Mouse (Mus musculus) cerebellum, adult (tissue): ENCODE results near the gene Med27.

Source experiments
- ATAC-seq: cut with Nextera tagmentation; 2 replicates; pipeline ENCODE4 v1.9.2; 2017; ENCODE audit warnings: mild to moderate bottlenecking, moderate library complexity, mixed read lengths; ENCODE audit not compliant: insufficient number of reproducible peaks, low FRiP score, low TSS enrichment

Med27 gene

GRCm38 (mm10) chr2:29425386-29425785, 78.8 kb downstream of the Med27 start:
- ATAC-seq = no peak

- ATAC-seq = peak; percentile 74
Measured at GRCm38 (mm10) chr2:29426684-29427083, 80.1 kb downstream of the Med27 start.

- ATAC-seq = no peak
Measured at GRCm38 (mm10) chr2:29432565-29432964, 85.9 kb downstream of the Med27 start.

GRCm38 (mm10) chr2:29436376-29436775, 89.8 kb downstream of the Med27 start:
- ATAC-seq = no peak; the same call in 1 of the 2 replicates

DNA sequence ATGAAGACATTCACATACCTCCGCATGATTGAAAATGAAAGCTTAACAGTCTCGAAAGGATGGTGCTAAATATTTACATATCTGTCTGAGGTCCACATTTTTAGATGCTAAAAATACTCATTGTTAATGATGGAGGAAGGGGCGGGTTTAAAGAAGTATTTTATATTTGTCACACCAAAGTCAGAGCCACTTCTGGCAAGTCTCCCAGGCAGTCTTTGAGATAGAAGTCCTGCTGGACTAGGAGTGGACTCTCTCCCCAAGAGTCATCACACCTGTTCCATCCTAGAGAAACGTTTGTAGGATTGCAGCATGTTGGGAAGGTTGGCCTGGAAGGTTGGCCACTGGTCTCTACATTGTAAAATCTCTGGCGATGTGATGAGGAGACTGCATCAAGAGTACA, 90.5 kb downstream of the Med27 start:
- no peak for ATAC-seq

GRCm38 (mm10) chr2:29437861-29438529, 91.4 kb downstream of the Med27 start:
- no peak for ATAC-seq

DNA sequence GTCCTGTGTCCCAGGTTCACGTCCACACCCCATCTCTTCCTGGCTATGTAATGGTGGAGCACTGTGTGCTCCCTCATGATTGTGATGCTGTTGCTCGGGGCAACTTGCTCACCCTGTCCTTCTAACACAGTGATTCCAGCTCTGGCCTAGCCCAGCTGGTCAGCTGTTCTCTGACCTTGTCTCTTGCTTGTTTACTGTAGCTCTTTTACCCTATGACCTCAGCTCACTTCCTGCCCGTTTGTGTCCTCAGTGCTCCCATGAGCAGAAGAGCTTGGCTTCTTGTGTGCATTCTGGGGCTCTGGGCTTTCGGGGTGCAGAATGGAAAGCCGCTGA, 91.9 kb downstream of the Med27 start:
- no peak for ATAC-seq

DNA sequence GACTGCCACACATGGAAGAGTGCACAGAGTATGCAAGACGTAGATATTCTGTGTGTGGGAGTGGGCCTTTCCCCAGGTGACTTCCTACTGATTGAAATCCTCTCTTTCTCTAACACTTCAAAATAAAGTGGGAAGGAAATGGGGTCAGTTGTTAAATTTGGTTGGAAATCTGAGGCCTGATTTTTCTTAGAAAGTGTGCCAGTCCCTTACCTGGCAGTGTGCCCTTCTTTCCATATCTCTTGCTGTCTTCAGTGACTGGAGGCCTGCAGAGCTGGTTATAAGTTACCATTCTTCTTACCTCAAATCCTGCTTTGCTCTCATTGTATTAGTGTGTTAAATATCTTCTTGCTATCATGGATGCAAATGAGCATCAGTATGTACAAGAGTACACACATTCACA, 92.4 kb downstream of the Med27 start:
- no peak for ATAC-seq

DNA sequence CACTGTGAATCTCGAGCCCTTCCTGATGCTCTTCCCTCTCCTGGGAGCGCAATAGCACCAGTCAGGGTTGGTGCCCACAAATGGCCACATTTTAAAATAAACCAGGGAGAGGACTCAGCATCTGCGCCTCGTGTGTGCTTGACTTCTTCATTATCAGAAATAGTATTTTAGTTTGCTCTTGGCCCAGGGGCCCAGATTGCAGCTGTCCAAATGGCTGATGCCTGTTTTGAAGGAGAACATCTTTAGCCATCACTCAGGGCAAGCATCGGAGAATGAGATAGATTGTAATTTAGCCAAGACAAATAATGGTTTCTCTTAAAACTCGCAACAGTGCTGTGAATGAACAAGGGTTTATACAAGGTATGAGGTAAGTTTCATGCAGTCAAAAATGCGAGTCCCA, 92.8 kb downstream of the Med27 start:
- ATAC-seq = no peak

DNA sequence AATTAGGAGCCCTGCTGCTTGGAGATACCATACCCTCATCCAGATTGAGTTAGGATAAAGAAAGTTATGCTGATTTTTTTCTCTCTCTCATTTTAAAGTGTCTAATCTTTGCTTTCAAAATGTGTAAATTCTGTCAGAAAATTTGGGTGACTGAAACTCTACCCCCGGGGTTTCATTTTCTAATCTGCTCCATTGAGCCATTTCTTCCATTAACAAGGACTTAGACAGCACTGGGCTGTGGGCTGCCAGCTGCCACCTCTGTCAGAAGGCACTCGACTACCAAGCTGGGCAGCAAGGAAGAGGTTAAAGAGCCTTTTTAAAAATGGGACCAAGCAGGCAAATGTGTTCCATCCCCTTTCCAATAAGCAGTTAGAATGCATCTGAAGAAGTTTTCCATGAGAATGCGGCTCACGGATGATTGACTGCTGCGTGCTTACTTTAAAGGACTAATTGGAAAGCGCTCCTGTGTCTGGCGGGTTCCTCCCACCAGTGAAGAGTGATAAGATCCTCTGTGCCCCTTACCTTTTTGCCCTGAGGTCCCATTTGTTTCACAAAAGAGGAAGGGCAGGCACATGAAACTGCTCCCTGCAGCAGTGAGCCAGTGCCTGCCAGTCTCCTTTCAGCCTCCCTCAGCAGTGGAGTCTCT, 93.4 kb downstream of the Med27 start:
- ATAC-seq = no peak

GRCm38 (mm10) chr2:29442275-29442674, 95.7 kb downstream of the Med27 start:
- no peak for ATAC-seq

DNA sequence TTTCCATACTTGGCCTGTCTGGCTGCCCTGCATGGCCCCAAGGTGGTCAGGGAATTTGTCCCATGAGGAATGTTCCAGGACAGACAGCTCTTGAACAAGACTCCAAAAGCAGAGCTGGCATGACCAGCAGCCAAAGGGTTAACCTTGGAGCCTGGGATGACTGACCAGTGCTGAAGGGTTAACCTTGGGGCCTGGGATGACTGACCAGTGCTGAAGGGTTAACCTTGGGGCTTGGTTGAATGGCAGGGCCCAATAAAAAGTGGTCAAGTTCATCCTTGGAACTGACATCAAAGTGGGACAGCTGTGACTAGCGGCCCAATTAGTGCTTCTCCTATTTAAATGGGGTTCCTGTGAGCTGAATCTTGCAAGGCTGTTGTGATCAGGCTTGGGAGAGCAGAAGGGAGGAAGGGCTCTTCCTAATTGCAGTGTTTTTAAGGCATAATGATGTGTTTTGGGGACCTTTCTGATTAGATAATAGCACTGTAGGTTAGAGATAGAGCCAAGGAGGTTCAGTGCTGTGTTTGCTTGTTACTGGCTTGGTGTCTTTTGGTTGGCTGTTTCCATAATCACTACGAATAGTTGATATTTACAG, 97.1 kb downstream of the Med27 start:
- no peak for ATAC-seq

DNA sequence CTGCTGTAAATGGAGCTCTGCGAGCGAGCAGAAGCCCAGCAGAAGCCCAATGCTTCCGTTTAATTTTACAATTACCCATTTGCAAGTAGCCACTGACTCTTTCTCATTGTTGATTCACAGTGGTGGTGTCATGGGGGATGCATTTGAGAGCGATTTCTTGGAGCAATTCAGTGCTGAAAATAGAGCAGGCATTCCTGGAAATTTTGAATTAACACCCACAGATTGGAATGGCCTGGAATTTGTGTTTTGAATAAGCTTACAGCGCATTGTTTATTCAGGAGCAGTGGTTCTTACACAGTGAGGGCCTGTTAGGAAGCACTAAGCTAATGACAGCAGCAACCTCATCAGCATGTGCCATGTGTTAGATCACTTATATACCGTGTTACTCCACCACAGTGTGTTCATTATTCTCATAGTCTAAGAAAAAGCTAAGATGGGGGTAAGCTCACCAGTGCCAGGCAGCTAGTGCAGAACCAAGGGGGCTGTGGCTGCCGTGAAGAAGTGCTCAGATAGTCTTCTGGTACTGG, 101.9 kb downstream of the Med27 start:
- no peak for ATAC-seq

DNA sequence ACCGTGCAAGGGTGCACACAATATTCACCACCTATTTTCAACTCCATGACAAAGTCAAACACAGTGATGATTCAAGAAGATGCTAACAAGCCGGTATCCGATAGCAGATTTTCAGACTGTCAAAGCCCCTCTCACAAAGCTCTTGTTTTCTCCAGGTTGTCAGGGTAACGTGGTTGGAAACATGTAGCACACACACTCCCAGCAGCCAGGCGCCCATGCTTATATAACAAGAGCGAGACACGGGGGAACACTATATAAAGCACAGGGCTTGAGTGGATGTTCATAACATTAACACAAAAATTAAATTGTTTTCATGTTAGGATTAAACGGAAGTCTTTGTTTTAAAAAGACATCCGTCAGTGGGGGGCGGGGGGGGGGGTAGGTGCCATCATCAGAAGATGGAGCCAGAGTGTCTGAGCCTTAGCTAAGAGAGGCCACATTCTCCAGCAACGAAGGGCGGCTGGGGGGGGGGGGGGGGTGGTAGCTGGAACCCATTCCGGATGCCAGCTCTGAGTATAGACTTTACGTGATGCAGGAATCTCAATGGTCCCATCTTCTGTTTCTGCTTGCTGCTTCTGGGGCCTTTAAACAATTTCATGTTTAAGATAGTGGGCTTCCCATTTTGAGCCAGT, 104.9 kb downstream of the Med27 start:
- no peak for ATAC-seq

GRCm38 (mm10) chr2:29453376-29453775, 106.8 kb downstream of the Med27 start:
- no peak for ATAC-seq

DNA sequence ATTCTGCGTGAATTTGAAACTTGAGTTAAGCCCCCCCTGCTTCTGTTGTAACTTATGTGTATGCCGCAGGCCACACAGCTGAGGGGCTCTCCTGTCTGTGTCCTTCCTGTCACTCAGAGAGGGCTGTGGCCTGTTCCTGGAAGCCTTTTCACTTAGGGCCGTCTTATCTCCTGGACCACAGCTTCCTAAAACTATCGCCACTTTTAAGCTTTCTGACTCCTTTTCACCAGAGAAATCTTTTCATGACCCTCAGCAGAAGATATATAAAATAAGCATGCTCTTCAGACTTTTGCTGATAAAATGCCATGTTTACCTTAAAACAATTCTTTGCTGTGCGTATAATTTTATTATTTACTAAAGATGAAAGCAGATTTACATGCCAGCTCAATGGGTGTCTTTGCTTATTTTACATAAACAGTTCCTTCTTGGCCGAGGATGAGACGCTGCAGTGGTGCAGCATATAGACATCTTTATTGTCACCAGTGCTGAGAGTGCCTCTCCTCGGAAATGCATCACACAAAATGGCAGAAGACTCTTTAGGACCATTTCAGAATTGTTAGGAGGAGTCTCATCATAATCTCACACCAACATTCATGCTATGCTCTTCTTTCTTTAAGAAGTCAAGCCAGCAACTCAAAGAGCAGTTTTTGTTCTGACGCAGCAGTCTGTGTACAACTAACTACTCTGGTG, 110.2 kb downstream of the Med27 start:
- no peak for ATAC-seq

DNA sequence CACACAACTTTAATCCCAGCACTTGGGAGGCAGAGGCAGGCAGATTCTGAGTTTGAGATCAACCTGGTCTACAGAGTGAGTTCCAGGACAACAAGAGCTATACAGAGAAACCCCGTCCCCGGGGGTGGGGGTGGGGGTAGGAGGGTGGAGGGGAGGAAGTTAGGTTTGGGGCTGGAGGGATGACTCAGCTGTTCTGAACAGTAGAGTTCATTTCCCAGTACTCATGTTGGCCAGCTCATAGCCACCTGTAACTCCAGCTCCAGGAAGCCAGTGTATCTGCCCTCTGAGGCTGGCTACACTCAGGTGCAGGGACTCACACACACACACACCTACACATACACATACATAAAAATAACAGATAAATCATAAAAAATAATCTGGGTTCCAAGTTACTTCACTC, 111.1 kb downstream of the Med27 start:
- no peak for ATAC-seq

DNA sequence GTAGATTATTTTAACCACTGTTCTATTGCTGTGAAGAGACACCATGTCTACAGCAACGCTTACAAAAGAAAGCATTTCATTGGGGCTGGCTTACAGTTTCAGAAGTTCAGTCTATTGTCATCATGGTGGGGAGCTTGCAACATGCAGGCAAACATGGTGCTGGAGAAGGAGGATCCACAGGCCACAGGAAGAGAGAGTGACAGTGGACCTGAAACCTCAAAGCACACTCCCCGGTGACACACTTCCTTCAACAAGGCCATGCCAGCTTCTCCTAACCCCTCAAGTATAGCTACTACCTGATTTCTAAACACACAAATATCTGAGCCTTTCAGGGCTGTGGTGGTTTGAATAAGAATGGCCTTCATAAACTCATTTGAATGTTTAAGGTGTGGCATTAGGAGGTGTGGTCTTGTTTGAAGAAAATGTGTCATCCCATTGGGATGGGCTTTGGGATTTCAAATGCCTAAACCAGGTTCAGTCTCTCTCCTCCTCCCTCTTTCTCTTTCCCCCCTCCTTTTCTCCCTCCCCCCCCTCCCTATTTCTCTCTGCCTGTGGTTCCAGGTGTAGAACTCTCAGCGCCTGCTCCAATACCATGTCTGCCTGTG, 111.8 kb downstream of the Med27 start:
- no peak for ATAC-seq

- no peak for ATAC-seq
Measured at GRCm38 (mm10) chr2:29459648-29460047, 113.0 kb downstream of the Med27 start.

- ATAC-seq = no peak
Measured at GRCm38 (mm10) chr2:29461841-29462240, 115.2 kb downstream of the Med27 start.
